Mouse (Mus musculus): Measurements from ENCODE around the gene Rpp25l. TPM values are rescaled to one million over a fixed set of nuclear protein-coding genes. Genes with fewer than 3 reads are reported as not detected.

The Rpp25l gene
- total and polyA plus RNA-seq, 3 experiments: 52.0 to 63.5 TPM; not detected in 1

GRCm38 (mm10) chr4:41758021-41758420 is 44.7 kb upstream of the Rpp25l start:
- TF ChIP-seq MEF2A (IDR thresholded peaks at IDR 0.05; ENCODE audit: extremely low read depth, insufficient replicate concordance, low read depth, low read length, poor library complexity, severe bottlenecking) (no peak), POLR2AphosphoS2 (IDR thresholded peaks at IDR 0.05; ENCODE audit: low read length) (no peak), EP300 (IDR thresholded peaks at IDR 0.05; ENCODE audit: low read depth in 1 of 2, low read length in 2 of 2) (no peak), NELFE (IDR thresholded peaks at IDR 0.05; ENCODE audit: low read depth, low read length) (no peak), TAL1 (IDR thresholded peaks at IDR 0.05; ENCODE audit: low read length) (no peak), NRF1 (IDR thresholded peaks at IDR 0.05; ENCODE audit: insufficient read depth, low read depth, low read length, poor library complexity, severe bottlenecking) (no peak), MAX (IDR thresholded peaks at IDR 0.05; ENCODE audit: low read length) (no peak), KAT2A (conservative IDR thresholded peaks at IDR 0.05; ENCODE audit: low read depth, low read length) (no peak), UBTF (IDR thresholded peaks at IDR 0.05; ENCODE audit: borderline replicate concordance, insufficient read depth, low read depth, low read length) (no peak), USF1 (IDR thresholded peaks at IDR 0.05; ENCODE audit: low read depth, low read length) (no peak), BHLHE40 (IDR thresholded peaks at IDR 0.05; ENCODE audit: borderline replicate concordance, low read depth, low read length) (no peak), MYC (IDR thresholded peaks at IDR 0.05; ENCODE audit: low read depth, low read length) (no peak), USF2 (IDR thresholded peaks at IDR 0.05; ENCODE audit: borderline replicate concordance in 1 of 2, insufficient read depth in 1 of 2, low read depth in 1 of 2, low read length in 2 of 2) (no peak), RCOR1 (IDR thresholded peaks at IDR 0.05; ENCODE audit: low read depth, low read length) (no peak)
- no peak for DNase-seq (ENCODE audit: low read depth, low spot score)
- no peak overlapping the region for H3K4me3 ChIP-seq (ENCODE audit: control insufficient read depth in 1 of 2, insufficient read depth in 1 of 2, low read depth in 2 of 2, low read length in 2 of 2)
- H3K79me2 ChIP-seq (ENCODE audit: control insufficient read depth, insufficient read depth, low read length, poor library complexity): peaks cover 1% of the 10 kb centered on the region; the same call in 1 of the 2 replicates
- H3K4me1 ChIP-seq (ENCODE audit: control insufficient read depth in 1 of 2, insufficient read depth in 2 of 2, low read length in 2 of 2): peaks cover 6 to 22% of the 10 kb centered on the region in 2 experiments
- H3K27me3 ChIP-seq (ENCODE audit: control insufficient read depth in 1 of 2, insufficient read depth in 2 of 2, low read length in 2 of 2): no peaks in the 10 kb centered on the region
- H3K36me3 ChIP-seq (ENCODE audit: control insufficient read depth in 1 of 2, insufficient read depth in 2 of 2, low read length in 2 of 2): peaks cover 0 to 13% of the 10 kb centered on the region in 2 experiments; a peak in 2 of 4 replicates
- H3K27ac ChIP-seq (ENCODE audit: control insufficient read depth, low read depth, low read length): no peak overlapping the region
- no peak overlapping the region for H3K9ac ChIP-seq (ENCODE audit: control insufficient read depth, low read depth, low read length, poor library complexity, severe bottlenecking)
- H3K9me3 ChIP-seq (replicated peaks; ENCODE audit: insufficient read depth, low read length): no peaks in the 10 kb centered on the region

GRCm38 (mm10) chr4:41757321-41757720 is 44.0 kb upstream of the Rpp25l start:
- TF ChIP-seq TCF12 (IDR thresholded peaks at IDR 0.05; ENCODE audit: low read depth, low read length): no peak
- no peak for TF ChIP-seq MAX (IDR thresholded peaks at IDR 0.05; ENCODE audit: low read length)
- TF ChIP-seq RAD21 (IDR thresholded peaks at IDR 0.05; ENCODE audit: low read depth, low read length): no peak
- DNase-seq (ENCODE audit: low read depth, low spot score): no peak
- Histone ChIP-seq H3K27ac (ENCODE audit: control insufficient read depth, low read depth, low read length) (no peak overlapping the region), H3K9ac (ENCODE audit: control insufficient read depth, low read depth, low read length, poor library complexity, severe bottlenecking) (no peak overlapping the region), H3K36me3 (ENCODE audit: control insufficient read depth in 1 of 2, insufficient read depth in 2 of 2, low read length in 2 of 2) (peaks cover 0 to 13% of the 10 kb centered on the region in 2 experiments; a peak in 2 of 4 replicates), H3K4me3 (ENCODE audit: control insufficient read depth in 1 of 2, insufficient read depth in 1 of 2, low read depth in 2 of 2, low read length in 2 of 2) (no peak overlapping the region), H3K9me3 (replicated peaks; ENCODE audit: insufficient read depth, low read length) (no peaks in the 10 kb centered on the region), H3K79me2 (ENCODE audit: control insufficient read depth, insufficient read depth, low read length, poor library complexity) (peaks cover 1% of the 10 kb centered on the region; the same call in 1 of the 2 replicates), H3K4me1 (ENCODE audit: control insufficient read depth in 1 of 2, insufficient read depth in 2 of 2, low read length in 2 of 2) (peaks cover 6 to 22% of the 10 kb centered on the region in 2 experiments), H3K27me3 (ENCODE audit: control insufficient read depth in 1 of 2, insufficient read depth in 2 of 2, low read length in 2 of 2) (no peaks in the 10 kb centered on the region)

Measured in MEL (cell line).